Mouse (Mus musculus): Measurements from ENCODE around the gene Ppara. TPM values are rescaled to one million over a fixed set of nuclear protein-coding genes. Genes with fewer than 3 reads are reported as not detected.

Ppara gene
- polyA plus RNA-seq, 1 experiment from 2014 or later = 6.0 TPM

MicroRNA genes within 50 kb of the gene (microRNA counts, 519-probe panel; counts per million panel counts)
- microRNA mmu-let-7b = 4,219 counts per million, percentile 95 among the panel's probes with 10 or more counts
- 4,573 counts per million, percentile 98 among the panel's probes with 10 or more counts for microRNA mmu-let-7c

Small RNAs within 50 kb of the gene (microRNA-seq; reads per million reads assigned to microRNA genes)
- gene Mirlet7b (ENCODE audit: borderline number of aligned reads) (3,926 reads per million, percentile 88 among the genes with 10 or more reads in this experiment), gene Mirlet7c-2 (ENCODE audit: borderline number of aligned reads) (189 reads per million, percentile 58 among the genes with 10 or more reads in this experiment)

Other genes with a start within 250 kb of the Ppara start
- not detected in 2 replicates for gene 7530416G11Rik, start 231.8 kb upstream of the Ppara start, polyA plus RNA-seq (2014; fragmentation: Nextera tagmentation; extraction: Ambion mirVana)
- gene Wnt7b, start 152.5 kb upstream of the Ppara start, polyA plus RNA-seq (2014; fragmentation: Nextera tagmentation; extraction: Ambion mirVana) = 15.7 and 17.8 TPM in 2 replicates
- 30.6 and 33.4 TPM in 2 replicates for gene Cdpf1, start 76.7 kb downstream of the Ppara start, polyA plus RNA-seq (2014; fragmentation: Nextera tagmentation; extraction: Ambion mirVana)
- 0.26 and 0.31 TPM in 2 replicates for gene Pkdrej, start 86.8 kb downstream of the Ppara start, polyA plus RNA-seq (2014; fragmentation: Nextera tagmentation; extraction: Ambion mirVana)
- 5.0 and 6.1 TPM in 2 replicates for gene Ttc38, start 97.3 kb downstream of the Ppara start, polyA plus RNA-seq (2014; fragmentation: Nextera tagmentation; extraction: Ambion mirVana)
- gene Gtse1, start 124.8 kb downstream of the Ppara start, polyA plus RNA-seq (2014; fragmentation: Nextera tagmentation; extraction: Ambion mirVana) = 18.9 and 19.6 TPM in 2 replicates
- 32.4 and 32.7 TPM in 2 replicates for gene Trmu, start 144.3 kb downstream of the Ppara start, polyA plus RNA-seq (2014; fragmentation: Nextera tagmentation; extraction: Ambion mirVana)